Mouse (Mus musculus) neural tube, embryonic 11.5 days (tissue): ENCODE results near the gene Gm10401. TPM values are rescaled to one million over a fixed set of nuclear protein-coding genes. Genes with fewer than 3 reads are reported as not detected.
"Not testable (repeated sequence)": the region's sequence is repeated elsewhere in the genome, so short reads cannot be mapped to it uniquely, and the experiment has no call there.

Source experiments
- ATAC-seq: fragments of 200-750 bp; cut with Nextera tagmentation; 2 replicates; pipeline ENCODE4 v1.8.0; 2017; ENCODE audit warnings: moderate number of reproducible peaks, mild to moderate bottlenecking, moderate TSS enrichment, moderate library complexity; ENCODE audit not compliant: insufficient read depth, low FRiP score, low TSS enrichment
- DNase-seq: peaks from one replicate; pipeline ENCODE4 v3.0.0-alpha.2; 2015; ENCODE audit warnings: low spot score
- H3K27ac ChIP-seq: fragments of 300-500 bp; sonication (generic); 2 replicates; pipeline ENCODE4 v1.5.1; 2014; ENCODE audit warnings: low read depth, mild to moderate bottlenecking, low read length
- H3K27me3 ChIP-seq: fragments of 300-500 bp; sonication (generic); 2 replicates; pipeline ENCODE4 v1.6.1; 2014; ENCODE audit warnings: mild to moderate bottlenecking, low read length, mixed read lengths; ENCODE audit not compliant: control insufficient read depth, insufficient read depth
- H3K36me3 ChIP-seq: fragments of 300-500 bp; sonication (generic); 2 replicates; pipeline ENCODE4 v1.6.1; 2014; ENCODE audit warnings: mild to moderate bottlenecking, low read length, moderate library complexity, mixed read lengths; ENCODE audit not compliant: control insufficient read depth, insufficient read depth
- H3K4me1 ChIP-seq: fragments of 300-500 bp; sonication (generic); 2 replicates; pipeline ENCODE4 v1.6.1; 2014; ENCODE audit warnings: low read length, mixed read lengths; ENCODE audit not compliant: control insufficient read depth, insufficient read depth
- H3K4me2 ChIP-seq: fragments of 300-500 bp; sonication (generic); 2 replicates; pipeline ENCODE4 v1.6.1; 2014; ENCODE audit warnings: low read depth, mild to moderate bottlenecking, moderate library complexity
- H3K4me3 ChIP-seq: fragments of 300-500 bp; sonication (generic); 2 replicates; pipeline ENCODE4 v1.5.1; 2014; ENCODE audit warnings: low read depth, low read length
- H3K9ac ChIP-seq: fragments of 300-500 bp; sonication (generic); 2 replicates; pipeline ENCODE4 v1.6.1; 2014; ENCODE audit warnings: mild to moderate bottlenecking, low read length
- H3K9me3 ChIP-seq: fragments of 300-500 bp; sonication (generic); 2 replicates; pipeline ENCODE4 v1.6.1; 2016; ENCODE audit warnings: low read length; ENCODE audit not compliant: control insufficient read depth
- WGBS: fragments of 180-500 bp; shearing (Covaris S2); extraction: QIAGEN DNeasy Blood & Tissue Kit; methylation state at CpG from one replicate; pipeline ENCODE4 v1.1.7; 2014; 5-methylcytosine and 5-hydroxymethylcytosine counted together
- polyA plus RNA-seq: library from polyadenylated mRNA; unstranded; fragments of >200 nt; fragmentation: Nextera tagmentation; extraction: Ambion mirVana; gene quantifications from 2 replicates; pipeline ENCODE4 v1.2.1, GENCODE M21; 2014

Gm10401 gene
- polyA plus RNA-seq, 1 experiment from 2014 or later: 27.2 TPM

- H3K36me3 ChIP-seq: not testable (repeated sequence)
Observed at GRCm38 (mm10) chr5:115103253-115103652, 5.2 kb upstream of the Gm10401 start.

GRCm38 (mm10) chr5:115102231-115102630 is 4.1 kb upstream of the Gm10401 start:
- H3K36me3 ChIP-seq: peaks cover 6% of the 10 kb centered on the region
- H3K4me1 ChIP-seq: no peaks in the 10 kb centered on the region
- WGBS: 84% methylated on average over 2 of the region's 2 CpGs
- H3K4me2 ChIP-seq: no peak overlapping the region
- no peaks in the 10 kb centered on the region for H3K27me3 ChIP-seq
- no peak overlapping the region for H3K9ac ChIP-seq
- H3K4me3 ChIP-seq: no peak overlapping the region
- no peaks in the 10 kb centered on the region for H3K9me3 ChIP-seq
- H3K27ac ChIP-seq: no peak overlapping the region
- DNase-seq: no peak
- ATAC-seq: no peak

More at GRCm38 (mm10) chr5:115103253-115103652, 5.2 kb upstream of the Gm10401 start:
- not testable (repeated sequence) for DNase-seq, H3K4me2 ChIP-seq, H3K9ac ChIP-seq, H3K4me1 ChIP-seq, H3K27me3 ChIP-seq, H3K27ac ChIP-seq, ATAC-seq, H3K9me3 ChIP-seq, H3K4me3 ChIP-seq
- WGBS: 96% methylated on average over 23 of the region's 23 CpGs

- Histone ChIP-seq H3K36me3 (peaks cover 17% of the 10 kb centered on the region), H3K4me3 (no peak overlapping the region), H3K4me1 (no peaks in the 10 kb centered on the region), H3K4me2 (no peak overlapping the region), H3K27me3 (no peaks in the 10 kb centered on the region), H3K27ac (no peak overlapping the region), H3K9me3 (no peaks in the 10 kb centered on the region), H3K9ac (no peak overlapping the region)
- 88% methylated on average over 6 of the region's 6 CpGs for WGBS
- ATAC-seq (no peak), DNase-seq (no peak)
Observed at GRCm38 (mm10) chr5:115100473-115100872, 2.4 kb upstream of the Gm10401 start.

- peaks cover 21% of the 10 kb centered on the region for H3K36me3 ChIP-seq
- H3K9me3 ChIP-seq: no peaks in the 10 kb centered on the region
- no peak for ATAC-seq
- 87% methylated on average over 9 of the region's 9 CpGs for WGBS
- H3K4me1 ChIP-seq: no peaks in the 10 kb centered on the region
- H3K9ac ChIP-seq: no peak overlapping the region
- H3K4me2 ChIP-seq: no peak overlapping the region
- H3K27ac ChIP-seq: no peak overlapping the region
- H3K27me3 ChIP-seq: no peaks in the 10 kb centered on the region
- no peak overlapping the region for H3K4me3 ChIP-seq
- DNase-seq: no peak
Observed at GRCm38 (mm10) chr5:115099991-115100390, 1.9 kb upstream of the Gm10401 start.

GRCm38 (mm10) chr5:115099530-115099929 is 1.4 kb upstream of the Gm10401 start:
- Histone ChIP-seq H3K27ac (no peak overlapping the region), H3K9ac (no peak overlapping the region), H3K36me3 (peaks cover 21% of the 10 kb centered on the region), H3K27me3 (no peaks in the 10 kb centered on the region), H3K4me1 (no peaks in the 10 kb centered on the region), H3K9me3 (no peaks in the 10 kb centered on the region), H3K4me2 (no peak overlapping the region), H3K4me3 (no peak overlapping the region)
- no peak for DNase-seq
- WGBS: 89% methylated on average over 5 of the region's 5 CpGs
- no peak for ATAC-seq

GRCm38 (mm10) chr5:115091776-115092175 is 6.3 kb downstream of the Gm10401 start:
- H3K27me3 ChIP-seq: no peaks in the 10 kb centered on the region
- H3K9ac ChIP-seq: no peak overlapping the region
- DNase-seq: no peak
- ATAC-seq: no peak
- peaks cover 37% of the 10 kb centered on the region for H3K36me3 ChIP-seq
- no peaks in the 10 kb centered on the region for H3K4me1 ChIP-seq
- WGBS: 90% methylated on average over 6 of the region's 6 CpGs
- H3K4me2 ChIP-seq: no peak overlapping the region
- no peak overlapping the region for H3K27ac ChIP-seq
- H3K9me3 ChIP-seq: no peaks in the 10 kb centered on the region
- no peak overlapping the region for H3K4me3 ChIP-seq

- 80% methylated on average over 3 of the region's 3 CpGs for whole genome bisulfite sequencing
- Histone ChIP-seq H3K27ac (no peak overlapping the region), H3K36me3 (peaks cover 35% of the 10 kb centered on the region), H3K27me3 (no peaks in the 10 kb centered on the region), H3K4me1 (no peaks in the 10 kb centered on the region), H3K4me3 (no peak overlapping the region), H3K4me2 (no peak overlapping the region), H3K9me3 (no peaks in the 10 kb centered on the region), H3K9ac (no peak overlapping the region)
- ATAC-seq: no peak
- no peak for DNase-seq
Observed at GRCm38 (mm10) chr5:115091015-115091414, 7.1 kb downstream of the Gm10401 start.

- Histone ChIP-seq H3K4me3 (no peak overlapping the region), H3K9me3 (no peaks in the 10 kb centered on the region), H3K27ac (no peak overlapping the region), H3K36me3 (peaks cover 26% of the 10 kb centered on the region), H3K4me1 (no peaks in the 10 kb centered on the region), H3K9ac (no peak overlapping the region), H3K27me3 (no peaks in the 10 kb centered on the region), H3K4me2 (no peak overlapping the region)
- DNase-seq (no peak), ATAC-seq (no peak)
- WGBS: 97% methylated on average over 5 of the region's 5 CpGs
Observed at GRCm38 (mm10) chr5:115089592-115090268, 8.4 kb downstream of the Gm10401 start.

GRCm38 (mm10) chr5:115085675-115086074 is 12.4 kb downstream of the Gm10401 start:
- no peak for DNase-seq
- 98% methylated on average over 2 of the region's 2 CpGs for WGBS

More at GRCm38 (mm10) chr5:115085675-115086074, 12.4 kb downstream of the Gm10401 start:
- no peak for ATAC-seq
- no peak overlapping the region for H3K9ac ChIP-seq
- H3K36me3 ChIP-seq: peaks cover 21% of the 10 kb centered on the region
- no peaks in the 10 kb centered on the region for H3K9me3 ChIP-seq
- no peak overlapping the region for H3K4me3 ChIP-seq
- H3K27ac ChIP-seq: no peak overlapping the region
- H3K27me3 ChIP-seq: no peaks in the 10 kb centered on the region
- no peaks in the 10 kb centered on the region for H3K4me1 ChIP-seq
- H3K4me2 ChIP-seq: no peak overlapping the region
